Mouse (Mus musculus) brain, embryonic 14.5 days (tissue): Measurements from ENCODE around the gene Selenbp2.

ENCODE experiments used
- CTCF ChIP-seq: fragments of 200-500 bp; IDR thresholded peaks from 2 replicates; pipeline ENCODE4 v1.5.1; 2012; ENCODE audit warnings: inconsistent platforms, mild to moderate bottlenecking, moderate library complexity, borderline replicate concordance; ENCODE audit not compliant: insufficient read depth, insufficient read length; ENCODE audit errors: extremely low read depth
- POLR2A ChIP-seq: fragments of 200-500 bp; IDR thresholded peaks from 2 replicates; pipeline ENCODE4 v1.6.1; 2012; ENCODE audit warnings: mild to moderate bottlenecking, inconsistent platforms, borderline replicate concordance; ENCODE audit not compliant: poor library complexity, insufficient read depth, insufficient read length, severe bottlenecking; ENCODE audit errors: extremely low read depth

- TF ChIP-seq CTCF (no peak), POLR2A (no peak)
Measured at GRCm38 (mm10) chr3:94745691-94746090, 52.3 kb downstream of the Selenbp2 start.
